Mouse (Mus musculus) heart, embryonic 13.5 days (tissue): ENCODE data around the gene Lipe. TPM values are rescaled to one million over a fixed set of nuclear protein-coding genes. Genes with fewer than 3 reads are reported as not detected.
A peak's percentile ranks its signal among the peaks of the same experiment; 100 is the strongest.

Experiments
- ATAC-seq: fragments of 200-750 bp; cut with Nextera tagmentation; 2 replicates; pipeline ENCODE4 v1.8.0; 2017; ENCODE audit warnings: moderate TSS enrichment; ENCODE audit not compliant: insufficient number of reproducible peaks, low FRiP score, low TSS enrichment; ENCODE audit errors: extremely low read depth
- H3K27ac ChIP-seq: fragments of 300-500 bp; sonication (generic); replicated peaks from 2 replicates; pipeline ENCODE4 v1.5.1; 2015; ENCODE audit warnings: moderate library complexity, mild to moderate bottlenecking, inconsistent platforms
- H3K27me3 ChIP-seq: fragments of 300-500 bp; sonication (generic); replicated peaks from 2 replicates; pipeline ENCODE4 v1.6.1; 2015; ENCODE audit warnings: mild to moderate bottlenecking, inconsistent platforms
- H3K36me3 ChIP-seq: fragments of 300-500 bp; sonication (generic); 2 replicates; pipeline ENCODE4 v1.6.1; 2015; ENCODE audit warnings: mild to moderate bottlenecking, inconsistent platforms
- H3K4me1 ChIP-seq: fragments of 300-500 bp; sonication (generic); 2 replicates; pipeline ENCODE4 v1.6.1; 2015; ENCODE audit warnings: inconsistent platforms
- H3K4me2 ChIP-seq: fragments of 300-500 bp; sonication (generic); 2 replicates; pipeline ENCODE4 v1.6.1; 2015; ENCODE audit warnings: inconsistent platforms, mild to moderate bottlenecking, moderate library complexity
- H3K4me3 ChIP-seq: fragments of 300-500 bp; sonication (generic); 2 replicates; pipeline ENCODE4 v1.5.1; 2015; ENCODE audit warnings: moderate library complexity, mild to moderate bottlenecking, inconsistent platforms
- H3K9ac ChIP-seq: fragments of 300-500 bp; sonication (generic); 2 replicates; pipeline ENCODE4 v1.6.1; 2015; ENCODE audit warnings: inconsistent platforms, mild to moderate bottlenecking, moderate library complexity
- H3K9me3 ChIP-seq: fragments of 300-500 bp; sonication (generic); 2 replicates; pipeline ENCODE4 v1.6.1; 2016; ENCODE audit warnings: inconsistent platforms
- WGBS: fragments of 180-500 bp; shearing (Covaris S2); methylation state at CpG from one replicate; pipeline ENCODE4 v1.1.7; 2015; ENCODE audit warnings: mixed read lengths; 5-methylcytosine and 5-hydroxymethylcytosine counted together
- polyA plus RNA-seq: library from polyadenylated mRNA; unstranded; fragments of >200 nt; fragmentation: Nextera tagmentation; extraction: Ambion mirVana; gene quantifications from 2 replicates; pipeline ENCODE4 v1.2.1, GENCODE M21; 2015

Gene Lipe
- polyA plus RNA-seq, 1 experiment from 2014 or later = 6.9 TPM

GRCm38 (mm10) chr7:25394754-25395153 lies 3.8 kb downstream of the Lipe start:
- H3K27me3 ChIP-seq = no peaks in the 10 kb centered on the region
- WGBS = 18% methylated on average over 7 of the region's 7 CpGs
- H3K9ac ChIP-seq = peak overlapping the region; percentile 87
- H3K36me3 ChIP-seq = no peaks in the 10 kb centered on the region
- peaks cover 35% of the 10 kb centered on the region for H3K4me1 ChIP-seq
- H3K4me3 ChIP-seq = peak overlapping the region; percentile 70
- ATAC-seq = no peak
- H3K9me3 ChIP-seq = no peaks in the 10 kb centered on the region
- peak overlapping the region; percentile 90 for H3K4me2 ChIP-seq
- no peak overlapping the region; the same call in 1 of the 2 replicates for H3K27ac ChIP-seq

- Histone ChIP-seq H3K9ac (peak overlapping the region; percentile 87), H3K36me3 (no peaks in the 10 kb centered on the region), H3K4me2 (peak overlapping the region; percentile 90), H3K4me3 (peak overlapping the region; percentile 70; the same call in 1 of the 2 replicates), H3K27me3 (no peaks in the 10 kb centered on the region), H3K4me1 (peaks cover 42% of the 10 kb centered on the region), H3K27ac (no peak overlapping the region), H3K9me3 (no peaks in the 10 kb centered on the region)
- no peak for ATAC-seq
- WGBS = 71% methylated on average over 8 of the region's 8 CpGs
Measured at GRCm38 (mm10) chr7:25393451-25394210, 4.9 kb downstream of the Lipe start.

GRCm38 (mm10) chr7:25392851-25393250 lies 5.7 kb downstream of the Lipe start:
- H3K27me3 ChIP-seq = no peaks in the 10 kb centered on the region
- peaks cover 5% of the 10 kb centered on the region for H3K36me3 ChIP-seq
- peaks cover 42% of the 10 kb centered on the region for H3K4me1 ChIP-seq
- H3K9ac ChIP-seq = 0 out of 2 replicates have a peak overlapping the region, but pooled peaks have one; percentile 87
- WGBS = 54% methylated on average over 7 of the region's 7 CpGs
- H3K4me2 ChIP-seq = no peak overlapping the region
- no peak overlapping the region for H3K27ac ChIP-seq
- H3K4me3 ChIP-seq = no peak overlapping the region
- no peak for ATAC-seq
- H3K9me3 ChIP-seq = no peaks in the 10 kb centered on the region

- WGBS = 69% methylated on average over 2 of the region's 2 CpGs
- H3K27ac ChIP-seq = no peak overlapping the region
- H3K9ac ChIP-seq = no peak overlapping the region
- no peaks in the 10 kb centered on the region for H3K27me3 ChIP-seq
- no peak overlapping the region for H3K4me3 ChIP-seq
- H3K36me3 ChIP-seq = peaks cover 14% of the 10 kb centered on the region
- H3K9me3 ChIP-seq = no peaks in the 10 kb centered on the region
- no peak for ATAC-seq
- peaks cover 45% of the 10 kb centered on the region for H3K4me1 ChIP-seq
- H3K4me2 ChIP-seq = no peak overlapping the region
Measured at GRCm38 (mm10) chr7:25391856-25392453, 6.6 kb downstream of the Lipe start.

- WGBS = 64% methylated on average over 2 of the region's 2 CpGs
- H3K4me2 ChIP-seq = no peak overlapping the region
- H3K27ac ChIP-seq = no peak overlapping the region
- no peaks in the 10 kb centered on the region for H3K9me3 ChIP-seq
- no peak overlapping the region for H3K4me3 ChIP-seq
- peaks cover 49% of the 10 kb centered on the region for H3K4me1 ChIP-seq
- H3K27me3 ChIP-seq = no peaks in the 10 kb centered on the region
- peak overlapping the region; percentile 52; the same call in 1 of the 2 replicates for H3K9ac ChIP-seq
- peaks cover 15% of the 10 kb centered on the region for H3K36me3 ChIP-seq
- ATAC-seq = no peak
Measured at GRCm38 (mm10) chr7:25390986-25391385, 7.5 kb downstream of the Lipe start.

- ATAC-seq = no peak
- WGBS = 41% methylated on average over 8 of the region's 8 CpGs
- H3K4me3 ChIP-seq = no peak overlapping the region
- H3K36me3 ChIP-seq = peaks cover 19% of the 10 kb centered on the region
- no peaks in the 10 kb centered on the region for H3K27me3 ChIP-seq
- H3K9ac ChIP-seq = peak overlapping the region; percentile 52
- no peak overlapping the region; the same call in 1 of the 2 replicates for H3K27ac ChIP-seq
- no peak overlapping the region for H3K4me2 ChIP-seq
- no peaks in the 10 kb centered on the region for H3K9me3 ChIP-seq
- peaks cover 57% of the 10 kb centered on the region for H3K4me1 ChIP-seq
Measured at GRCm38 (mm10) chr7:25390054-25390770, 8.3 kb downstream of the Lipe start.

GRCm38 (mm10) chr7:25388916-25389315 lies 9.6 kb downstream of the Lipe start:
- Histone ChIP-seq H3K27me3 (no peaks in the 10 kb centered on the region), H3K36me3 (peaks cover 32% of the 10 kb centered on the region), H3K4me2 (no peak overlapping the region), H3K27ac (no peak overlapping the region), H3K9me3 (no peaks in the 10 kb centered on the region), H3K9ac (no peak overlapping the region), H3K4me3 (no peak overlapping the region), H3K4me1 (peaks cover 48% of the 10 kb centered on the region)
- 76% methylated on average over 7 of the region's 7 CpGs for WGBS
- ATAC-seq = no peak

- no peaks in the 10 kb centered on the region for H3K27me3 ChIP-seq
- no peak overlapping the region for H3K4me2 ChIP-seq
- no peak overlapping the region for H3K9ac ChIP-seq
- no peak for ATAC-seq
- WGBS = 89% methylated on average over 18 of the region's 18 CpGs
- no peaks in the 10 kb centered on the region for H3K9me3 ChIP-seq
- no peak overlapping the region for H3K27ac ChIP-seq
- no peak overlapping the region for H3K4me3 ChIP-seq
- H3K36me3 ChIP-seq = peaks cover 41% of the 10 kb centered on the region
- peaks cover 44% of the 10 kb centered on the region for H3K4me1 ChIP-seq
Measured at GRCm38 (mm10) chr7:25387811-25388440, 10.6 kb downstream of the Lipe start.

GRCm38 (mm10) chr7:25385850-25386555 lies 12.5 kb downstream of the Lipe start:
- 0 out of 2 replicates have a peak overlapping the region, but pooled peaks have one; percentile 2 for H3K4me3 ChIP-seq
- peaks cover 41% of the 10 kb centered on the region for H3K4me1 ChIP-seq
- peak overlapping the region; percentile 41 for H3K4me2 ChIP-seq
- peak overlapping the region; percentile 55 for H3K9ac ChIP-seq
- no peaks in the 10 kb centered on the region for H3K9me3 ChIP-seq
- peak; percentile 45; the same call in 1 of the 2 replicates for ATAC-seq
- peak overlapping the region; percentile 91 for H3K27ac ChIP-seq
- H3K36me3 ChIP-seq = peaks cover 59% of the 10 kb centered on the region
- 55% methylated on average over 12 of the region's 12 CpGs for WGBS
- no peaks in the 10 kb centered on the region for H3K27me3 ChIP-seq

- peaks cover 59% of the 10 kb centered on the region for H3K36me3 ChIP-seq
- peaks cover 40% of the 10 kb centered on the region for H3K4me1 ChIP-seq
Measured at GRCm38 (mm10) chr7:25385259-25385658, 13.3 kb downstream of the Lipe start.

More at GRCm38 (mm10) chr7:25385259-25385658, 13.3 kb downstream of the Lipe start:
- no peak overlapping the region; the same call in 1 of the 2 replicates for H3K27ac ChIP-seq
- H3K4me2 ChIP-seq = no peak overlapping the region
- 85% methylated on average over 12 of the region's 12 CpGs for WGBS
- H3K9ac ChIP-seq = no peak overlapping the region
- no peaks in the 10 kb centered on the region for H3K9me3 ChIP-seq
- no peak for ATAC-seq
- H3K4me3 ChIP-seq = no peak overlapping the region
- H3K27me3 ChIP-seq = no peaks in the 10 kb centered on the region
